Mouse (Mus musculus): ENCODE results near the gene 4930519P11Rik. TPM values are rescaled to one million over a fixed set of nuclear protein-coding genes. Genes with fewer than 3 reads are reported as not detected.
A peak's percentile ranks its signal among the peaks of the same experiment; 100 is the strongest.

4930519P11Rik gene
- polyA plus RNA-seq, 1 experiment from 2014 or later, result 0.51 TPM

- 73% methylated on average over 3 of the region's 3 CpGs for WGBS
- no peaks in the 10 kb centered on the region for H3K4me1 ChIP-seq (replicated peaks)
- no peaks in the 10 kb centered on the region for H3K27me3 ChIP-seq
- H3K27ac ChIP-seq, result no peak overlapping the region
- no peak for ATAC-seq (ENCODE audit: low FRiP score)
- H3K9ac ChIP-seq, result no peak overlapping the region
- peaks cover 16% of the 10 kb centered on the region for H3K36me3 ChIP-seq
- H3K9me3 ChIP-seq, result no peaks in the 10 kb centered on the region
- no peak overlapping the region for H3K4me3 ChIP-seq
- H3K4me2 ChIP-seq, result no peak overlapping the region
Observed at GRCm38 (mm10) chr2:154593025-154593424, 20.2 kb downstream of the 4930519P11Rik start.

DNA sequence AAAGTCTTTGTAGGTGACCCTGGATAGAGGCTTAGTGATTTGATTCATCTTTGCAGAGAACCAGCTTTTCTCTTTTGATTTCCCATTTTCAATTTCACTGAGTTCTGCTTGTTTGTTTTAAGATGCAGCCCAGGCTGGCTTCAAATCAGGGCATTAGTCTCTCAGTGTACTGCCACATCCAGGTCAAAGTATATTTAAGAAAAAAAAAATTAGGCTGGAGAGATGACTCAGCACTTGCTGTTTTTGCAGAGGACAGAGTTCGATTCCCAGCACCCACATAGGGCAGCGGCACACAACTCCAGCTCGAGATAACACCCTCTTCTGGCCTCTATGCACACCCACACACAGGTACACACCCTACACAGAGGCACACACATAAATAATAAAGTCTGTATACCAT lies 22.0 kb downstream of the 4930519P11Rik start:
- Histone ChIP-seq H3K9ac (no peak overlapping the region), H3K4me3 (no peak overlapping the region), H3K27me3 (no peaks in the 10 kb centered on the region), H3K9me3 (no peaks in the 10 kb centered on the region), H3K4me2 (no peak overlapping the region), H3K36me3 (peaks cover 22% of the 10 kb centered on the region), H3K4me1 (replicated peaks) (no peaks in the 10 kb centered on the region), H3K27ac (no peak overlapping the region)
- ATAC-seq (ENCODE audit: low FRiP score), result no peak
- 96% methylated on average over 3 of the region's 3 CpGs for WGBS

GRCm38 (mm10) chr2:154589051-154589450 lies 24.2 kb downstream of the 4930519P11Rik start:
- 84% methylated on average over 4 of the region's 4 CpGs for WGBS
- Histone ChIP-seq H3K4me1 (replicated peaks) (peaks cover 19% of the 10 kb centered on the region), H3K27me3 (no peaks in the 10 kb centered on the region), H3K4me3 (no peak overlapping the region), H3K27ac (no peak overlapping the region), H3K4me2 (no peak overlapping the region), H3K9ac (no peak overlapping the region), H3K9me3 (no peaks in the 10 kb centered on the region), H3K36me3 (peaks cover 22% of the 10 kb centered on the region)
- no peak for ATAC-seq (ENCODE audit: low FRiP score)

DNA sequence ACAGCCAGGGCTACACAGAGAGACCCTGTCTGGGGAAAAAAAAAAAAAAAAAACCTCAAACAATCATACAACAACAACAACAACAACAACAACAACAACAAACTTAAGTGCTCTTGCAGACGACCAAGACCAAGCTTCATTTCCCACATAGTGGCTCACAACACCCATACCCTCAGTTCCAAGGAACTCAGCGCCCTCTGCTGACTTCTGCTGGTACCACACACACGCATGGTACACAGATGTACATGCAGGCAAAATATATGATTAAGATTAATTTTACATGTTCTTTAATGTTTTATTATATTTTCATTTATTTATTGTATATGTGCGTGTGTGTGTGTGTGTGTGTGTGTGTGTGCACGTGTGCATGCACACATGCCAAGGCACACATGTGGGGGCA lies 26.8 kb downstream of the 4930519P11Rik start:
- no peaks in the 10 kb centered on the region for H3K27me3 ChIP-seq
- ATAC-seq (ENCODE audit: low FRiP score), result no peak
- 81% methylated on average over 5 of the region's 5 CpGs for WGBS
- H3K36me3 ChIP-seq, result peaks cover 11% of the 10 kb centered on the region
- no peak overlapping the region for H3K4me2 ChIP-seq
- no peak overlapping the region for H3K27ac ChIP-seq
- no peak overlapping the region for H3K9ac ChIP-seq
- no peak overlapping the region for H3K4me3 ChIP-seq
- H3K9me3 ChIP-seq, result no peaks in the 10 kb centered on the region
- peaks cover 26% of the 10 kb centered on the region for H3K4me1 ChIP-seq (replicated peaks)

GRCm38 (mm10) chr2:154584931-154585601 lies 28.2 kb downstream of the 4930519P11Rik start:
- ATAC-seq (ENCODE audit: low FRiP score), result no peak
- H3K27me3 ChIP-seq, result no peaks in the 10 kb centered on the region
- peaks cover 26% of the 10 kb centered on the region for H3K4me1 ChIP-seq (replicated peaks)
- no peaks in the 10 kb centered on the region for H3K9me3 ChIP-seq
- WGBS, result 58% methylated on average over 17 of the region's 17 CpGs
- H3K9ac ChIP-seq, result 0 out of 2 replicates have a peak overlapping the region, but pooled peaks have one; percentile 24
- peaks cover 10% of the 10 kb centered on the region for H3K36me3 ChIP-seq
- no peak overlapping the region for H3K4me2 ChIP-seq
- no peak overlapping the region for H3K4me3 ChIP-seq
- H3K27ac ChIP-seq, result peak overlapping the region; percentile 78

DNA sequence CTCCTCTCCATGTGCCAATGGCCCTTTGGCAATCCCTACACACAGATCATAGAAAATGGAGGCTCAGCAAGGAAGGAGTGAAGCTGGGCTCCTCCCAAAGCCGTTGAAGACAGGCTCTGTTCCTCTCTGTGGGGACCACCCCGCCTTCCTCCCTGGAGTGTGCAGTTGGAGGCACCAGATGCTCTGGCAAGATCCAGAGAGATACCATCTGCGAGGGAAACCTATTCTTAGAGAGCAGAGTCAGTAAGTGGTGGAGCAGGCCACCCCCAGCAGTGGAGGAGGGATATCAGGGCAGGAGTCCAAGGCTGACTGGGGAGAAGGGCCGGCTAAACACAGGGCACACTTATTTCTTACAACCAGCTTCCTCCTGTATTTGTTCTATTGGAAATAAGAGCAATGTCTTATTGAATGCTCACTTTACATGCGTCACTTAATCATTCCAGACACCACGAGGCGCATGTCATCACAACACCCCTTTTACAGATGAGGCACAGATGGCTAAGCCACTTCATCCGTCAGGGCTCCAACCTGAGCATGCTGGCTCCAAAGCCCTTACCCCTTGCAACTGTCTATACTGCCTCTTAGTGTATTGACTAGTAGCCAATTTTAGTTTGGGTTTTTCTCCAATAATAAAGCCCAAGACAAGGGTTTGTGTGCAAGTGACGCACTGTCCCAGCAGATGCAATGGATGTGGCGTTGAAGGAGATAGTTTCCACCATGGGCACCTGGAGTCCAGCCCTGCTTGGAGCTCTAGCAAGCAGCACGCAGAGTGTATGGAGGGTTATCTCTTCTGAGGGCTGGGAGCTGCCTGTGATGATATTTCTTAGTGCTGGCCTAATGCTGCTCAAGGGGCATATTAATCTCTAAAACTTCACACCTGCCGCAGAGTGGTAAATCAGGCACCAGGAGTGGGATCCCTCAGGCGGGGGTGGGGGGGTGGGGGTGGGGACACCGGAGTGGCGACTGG lies 29.0 kb downstream of the 4930519P11Rik start:
- WGBS, result 50% methylated on average over 15 of the region's 15 CpGs
- Histone ChIP-seq H3K36me3 (peaks cover 6% of the 10 kb centered on the region), H3K27me3 (no peaks in the 10 kb centered on the region), H3K4me3 (no peak overlapping the region), H3K4me1 (replicated peaks) (peaks cover 26% of the 10 kb centered on the region), H3K27ac (peak overlapping the region; percentile 78), H3K4me2 (no peak overlapping the region), H3K9ac (0 out of 2 replicates have a peak overlapping the region, but pooled peaks have one; percentile 24), H3K9me3 (no peaks in the 10 kb centered on the region)
- ATAC-seq (ENCODE audit: low FRiP score), result peak; percentile 69

DNA sequence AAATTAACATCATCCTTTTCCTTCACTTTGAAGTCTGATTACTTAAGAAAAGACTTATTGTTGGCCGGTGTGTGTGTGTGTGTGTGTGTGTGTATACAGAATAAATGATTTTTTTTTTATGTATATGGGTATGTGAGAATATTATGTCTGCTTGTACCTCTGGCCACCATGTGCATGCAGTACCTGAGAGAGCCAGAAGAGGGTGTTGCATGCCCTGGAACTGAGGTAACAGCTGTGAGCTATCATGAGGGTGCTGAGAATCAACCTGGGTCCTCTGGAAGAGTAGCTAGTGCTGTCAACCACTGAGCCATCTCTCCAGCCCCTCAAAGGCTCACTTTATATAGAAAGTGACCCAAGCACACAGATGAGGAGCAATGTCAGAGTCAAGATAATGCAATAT lies 31.8 kb downstream of the 4930519P11Rik start:
- ATAC-seq (ENCODE audit: low FRiP score), result no peak
- Histone ChIP-seq H3K4me2 (no peak overlapping the region), H3K4me1 (replicated peaks) (peaks cover 40% of the 10 kb centered on the region), H3K36me3 (no peaks in the 10 kb centered on the region), H3K27me3 (no peaks in the 10 kb centered on the region), H3K27ac (no peak overlapping the region), H3K9ac (no peak overlapping the region), H3K4me3 (no peak overlapping the region), H3K9me3 (no peaks in the 10 kb centered on the region)
- 100% methylated on average over 1 of the region's 1 CpGs for WGBS

DNA sequence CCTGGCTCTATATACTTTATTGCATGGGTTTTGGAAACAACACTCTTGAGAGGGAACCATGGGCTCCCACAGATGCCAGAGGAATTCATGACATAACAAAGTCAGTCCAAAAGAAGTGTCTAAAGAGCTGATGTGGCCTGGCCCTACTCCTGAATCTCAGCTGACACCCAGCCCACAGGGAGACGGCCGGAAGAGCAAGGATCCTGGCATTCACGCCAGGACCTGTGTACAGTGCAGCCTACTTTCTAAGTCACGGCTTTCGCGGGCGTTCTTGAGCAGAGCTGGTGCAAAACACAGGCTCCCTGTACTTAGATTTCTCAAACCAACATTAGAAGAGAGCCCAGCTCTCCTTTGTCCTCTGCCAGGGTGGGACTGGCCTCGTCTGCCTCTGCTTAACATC lies 32.7 kb downstream of the 4930519P11Rik start:
- Histone ChIP-seq H3K9me3 (no peaks in the 10 kb centered on the region), H3K27me3 (no peaks in the 10 kb centered on the region), H3K4me1 (replicated peaks) (peaks cover 39% of the 10 kb centered on the region), H3K4me2 (no peak overlapping the region), H3K36me3 (no peaks in the 10 kb centered on the region), H3K9ac (no peak overlapping the region), H3K27ac (0 out of 2 replicates have a peak overlapping the region, but pooled peaks have one; percentile 40), H3K4me3 (no peak overlapping the region)
- WGBS, result 82% methylated on average over 8 of the region's 8 CpGs
- ATAC-seq (ENCODE audit: low FRiP score), result no peak

DNA sequence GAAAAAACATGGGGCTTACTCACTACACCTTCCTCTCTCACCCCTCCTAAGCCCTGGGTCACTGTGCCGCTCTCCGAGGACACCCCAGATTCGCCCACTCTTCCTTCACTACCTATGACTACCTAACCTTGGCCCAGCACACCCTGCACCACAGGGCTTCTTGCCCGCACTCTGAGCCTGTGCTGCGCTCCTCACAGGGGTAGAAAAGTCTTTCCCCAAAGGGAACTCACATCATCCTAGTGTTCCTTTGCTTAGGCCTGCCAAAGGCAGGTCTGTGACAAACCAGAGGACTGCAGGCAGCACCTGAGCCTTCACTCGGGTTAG lies 35.5 kb downstream of the 4930519P11Rik start:
- peak; percentile 22; the same call in 1 of the 2 replicates for ATAC-seq (ENCODE audit: low FRiP score)
- peak overlapping the region; percentile 39; the same call in 1 of the 2 replicates for H3K9ac ChIP-seq

GRCm38 (mm10) chr2:154576876-154577743 lies 36.1 kb downstream of the 4930519P11Rik start:
- Histone ChIP-seq H3K4me3 (no peak overlapping the region), H3K27me3 (no peaks in the 10 kb centered on the region), H3K27ac (peak overlapping the region; percentile 77), H3K4me1 (replicated peaks) (peaks cover 21% of the 10 kb centered on the region), H3K9me3 (no peaks in the 10 kb centered on the region), H3K36me3 (no peaks in the 10 kb centered on the region), H3K9ac (peak overlapping the region; percentile 39), H3K4me2 (no peak overlapping the region)
- ATAC-seq (ENCODE audit: low FRiP score), result peak; percentile 49; the same call in 1 of the 2 replicates
- WGBS, result 20% methylated on average over 12 of the region's 12 CpGs

More for the DNA sequence above, 35.5 kb downstream of the 4930519P11Rik start:
- peaks cover 21% of the 10 kb centered on the region for H3K4me1 ChIP-seq (replicated peaks)
- peak overlapping the region; percentile 77 for H3K27ac ChIP-seq
- no peaks in the 10 kb centered on the region for H3K36me3 ChIP-seq
- H3K9me3 ChIP-seq, result no peaks in the 10 kb centered on the region
- H3K4me2 ChIP-seq, result no peak overlapping the region
- H3K27me3 ChIP-seq, result no peaks in the 10 kb centered on the region
- 46% methylated on average over 6 of the region's 6 CpGs for WGBS
- H3K4me3 ChIP-seq, result no peak overlapping the region

DNA sequence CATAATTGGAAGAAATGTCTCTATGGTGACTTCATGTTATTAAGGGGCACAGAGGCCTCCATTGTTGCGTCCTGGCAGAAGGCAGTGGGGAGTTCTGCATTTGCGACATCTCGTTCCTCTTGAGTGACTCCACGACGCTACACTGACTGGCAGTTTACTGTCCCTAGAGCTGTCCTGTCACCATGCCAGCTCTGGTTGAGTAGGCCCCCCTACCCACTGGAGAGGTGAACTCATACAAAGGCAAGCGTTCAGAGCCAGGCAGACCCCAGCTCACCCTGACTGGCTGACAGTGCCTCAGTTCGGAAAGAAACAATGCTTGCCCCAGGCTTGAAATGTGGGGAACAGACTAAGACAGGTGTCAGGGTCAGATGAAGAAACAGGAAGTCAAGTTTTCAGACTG lies 39.0 kb downstream of the 4930519P11Rik start:
- no peak for ATAC-seq (ENCODE audit: low FRiP score)
- Histone ChIP-seq H3K4me2 (no peak overlapping the region), H3K27ac (no peak overlapping the region), H3K27me3 (no peaks in the 10 kb centered on the region), H3K36me3 (no peaks in the 10 kb centered on the region), H3K4me3 (no peak overlapping the region), H3K9me3 (no peaks in the 10 kb centered on the region), H3K4me1 (replicated peaks) (peaks cover 33% of the 10 kb centered on the region), H3K9ac (no peak overlapping the region)
- WGBS, result 30% methylated on average over 7 of the region's 7 CpGs

DNA sequence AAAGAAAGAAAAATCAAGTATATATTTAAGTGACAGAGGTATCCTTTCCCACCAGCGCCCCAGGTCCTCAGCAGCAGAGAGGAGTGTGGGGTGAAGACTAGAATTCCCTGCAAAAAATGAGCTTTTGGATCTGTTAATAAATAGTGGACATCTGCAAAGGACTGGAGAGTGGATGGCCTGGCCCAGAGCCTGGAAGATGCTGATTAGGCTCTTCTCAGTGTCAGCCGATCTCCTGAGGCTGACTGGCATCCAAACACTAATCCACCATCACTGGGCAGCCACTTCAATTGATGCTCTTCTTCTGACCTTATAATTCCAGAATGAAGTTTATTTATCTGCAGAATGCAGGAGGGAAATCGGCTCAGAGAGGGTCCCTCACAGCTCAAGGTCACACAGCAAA lies 40.2 kb downstream of the 4930519P11Rik start:
- Histone ChIP-seq H3K9ac (no peak overlapping the region), H3K27ac (no peak overlapping the region), H3K4me3 (no peak overlapping the region), H3K27me3 (no peaks in the 10 kb centered on the region), H3K36me3 (no peaks in the 10 kb centered on the region), H3K4me1 (replicated peaks) (peaks cover 45% of the 10 kb centered on the region), H3K4me2 (no peak overlapping the region), H3K9me3 (no peaks in the 10 kb centered on the region)
- ATAC-seq (ENCODE audit: low FRiP score), result no peak
- WGBS, result 83% methylated on average over 3 of the region's 3 CpGs
